Mouse (Mus musculus): ENCODE data around the gene Astn2.

DNA sequence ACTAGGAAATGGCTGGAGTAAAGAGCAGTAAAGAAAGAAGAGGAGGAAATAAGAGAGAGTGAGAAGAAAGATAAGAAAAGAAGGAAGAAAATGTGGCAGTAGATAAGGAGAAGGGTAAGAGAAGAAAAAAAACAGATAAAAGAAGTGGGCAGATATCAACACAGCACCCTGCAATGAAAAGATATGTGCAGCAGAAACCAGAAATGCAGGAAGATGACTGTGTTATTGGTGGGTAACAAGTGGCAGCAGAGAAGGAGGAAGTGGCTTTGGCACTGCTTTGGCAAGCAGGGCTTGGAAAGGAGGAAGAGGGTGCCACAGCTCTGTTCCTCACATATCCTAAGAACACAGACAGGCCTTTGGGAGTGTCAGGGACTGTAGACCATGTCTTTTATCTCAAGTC lies 347.2 kb downstream of the Astn2 start:
- no peak for TF ChIP-seq POLR2A (IDR thresholded peaks at IDR 0.05; ENCODE audit: control insufficient read depth, extremely low read depth, insufficient read depth, low read length, poor library complexity)
- TF ChIP-seq CTCF (IDR thresholded peaks at IDR 0.05; ENCODE audit: borderline replicate concordance, control insufficient read depth, extremely low read depth, insufficient read depth, low read length, poor library complexity): no peak
